Mouse (Mus musculus) heart, postnatal 0 days (tissue): ENCODE measurements around the gene Dcaf17.

Experiments
- CTCF ChIP-seq: IDR thresholded peaks from 2 replicates; pipeline ENCODE4 v1.5.1; 2016; ENCODE audit warnings: antibody characterized with exemption, control low read depth, low read depth
- EP300 ChIP-seq: IDR thresholded peaks from 2 replicates; pipeline ENCODE4 v1.6.1; 2016; ENCODE audit warnings: antibody characterized with exemption, low read depth

GRCm38 (mm10) chr2:71033987-71034386 lies 21.1 kb upstream of the Dcaf17 start:
- TF ChIP-seq CTCF (no peak), EP300 (no peak)
